Mouse (Mus musculus) megakaryocyte, embryonic 14.5 days (primary cell): ENCODE data around the gene Gm11114. TPM values are rescaled to one million over a fixed set of nuclear protein-coding genes. Genes with fewer than 3 reads are reported as not detected.

Source experiments
- H3K27me3 ChIP-seq: replicated peaks from 2 replicates; pipeline ENCODE3; 2012; ENCODE audit warnings: inconsistent platforms
- H3K36me3 ChIP-seq: replicated peaks from 2 replicates; pipeline ENCODE3; 2012; ENCODE audit warnings: low read length, inconsistent platforms, mixed read lengths
- H3K4me1 ChIP-seq: 2 replicates; pipeline ENCODE4 v1.6.1; 2012; ENCODE audit warnings: inconsistent platforms
- H3K4me3 ChIP-seq: replicated peaks from 2 replicates; pipeline ENCODE3; 2012; ENCODE audit warnings: moderate library complexity, mild to moderate bottlenecking, inconsistent platforms
- H3K9me3 ChIP-seq: 2 replicates; pipeline ENCODE4 v1.6.1; 2012; ENCODE audit warnings: inconsistent platforms
- FLI1 ChIP-seq: IDR thresholded peaks from 2 replicates; pipeline ENCODE4 v1.6.1; 2012; ENCODE audit warnings: low read length, inconsistent platforms, mixed read lengths
- GATA1 ChIP-seq: IDR thresholded peaks from 3 replicates; pipeline ENCODE4 v1.6.1; 2012; ENCODE audit warnings: mixed read lengths, low read length, inconsistent platforms, borderline replicate concordance
- polyA plus RNA-seq: library from polyadenylated mRNA; stranded (reverse); fragments of >175 nt; gene quantifications from 2 replicates; pipeline ENCODE4 v1.2.3, GENCODE M21; 2012; ENCODE audit warnings: low replicate concordance; ENCODE audit not compliant: insufficient read depth

Gene Gm11114
- polyA plus RNA-seq, 1 experiment, result not detected

- Histone ChIP-seq H3K4me3 (peak overlapping the region; percentile 69), H3K36me3 (no peaks in the 10 kb centered on the region), H3K4me1 (peaks cover 5% of the 10 kb centered on the region), H3K9me3 (no peaks in the 10 kb centered on the region), H3K27me3 (no peaks in the 10 kb centered on the region)
- TF ChIP-seq GATA1, result no peak
- TF ChIP-seq FLI1, result no peak
Observed at GRCm38 (mm10) chr9:85357154-85357860, 44.7 kb downstream of the Gm11114 start.

Other genes with a start within 250 kb of the Gm11114 start
- gene Tent5a, start 14.6 kb downstream of the Gm11114 start, polyA plus RNA-seq, result 2.1 TPM in 1 of 2 replicates, not detected in the other